Mouse (Mus musculus): ENCODE data around the gene Fam78a. TPM values are rescaled to one million over a fixed set of nuclear protein-coding genes. Genes with fewer than 3 reads are reported as not detected.
A peak's percentile ranks its signal among the peaks of the same experiment; 100 is the strongest.

Fam78a gene
- total RNA-seq, 1 experiment, result 4.1 TPM

DNA sequence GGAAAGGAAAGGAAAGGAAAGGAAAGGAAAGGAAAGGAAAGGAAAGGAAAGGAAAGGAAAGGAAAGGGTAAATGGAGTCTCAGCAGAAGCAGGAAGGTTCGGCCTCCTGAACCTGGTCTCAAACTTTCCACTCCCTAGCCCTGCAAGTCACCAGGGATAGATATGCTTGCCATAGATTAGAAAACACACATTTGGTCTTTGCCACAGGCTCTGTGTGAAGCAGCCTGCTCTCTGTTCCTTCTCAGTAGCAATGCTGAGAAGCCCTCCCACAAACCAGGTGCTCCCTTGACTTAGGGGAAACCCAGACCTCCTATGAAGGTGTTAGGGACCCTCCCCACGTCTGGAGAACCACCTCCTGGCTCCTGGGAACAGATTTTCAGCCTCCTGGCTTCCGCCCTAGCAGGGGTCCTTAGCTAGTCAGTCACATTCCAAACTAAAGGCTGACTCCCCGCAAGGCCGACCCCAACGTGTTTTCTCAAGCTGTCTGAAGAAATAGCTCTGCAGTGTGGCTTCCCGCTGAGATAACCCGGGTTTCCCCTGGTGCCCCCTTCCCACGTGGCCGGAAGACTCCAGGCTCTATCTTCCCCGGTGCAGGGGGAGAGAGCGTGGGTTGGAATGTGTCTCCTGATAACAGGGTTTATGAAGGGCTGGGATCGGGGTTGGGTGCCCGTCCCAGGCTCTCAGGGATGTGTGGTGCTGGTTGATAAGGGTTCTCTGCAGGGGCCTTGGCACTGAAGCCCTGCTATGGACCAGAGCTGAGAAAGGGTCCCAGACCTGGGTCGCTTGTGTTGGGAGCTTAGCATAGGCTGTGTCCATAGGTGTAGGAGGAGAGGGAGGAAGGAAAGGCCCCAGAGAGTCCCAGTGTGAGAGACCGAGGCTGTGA is 43.2 kb upstream of the Fam78a start:
- Histone ChIP-seq H3K9ac (ENCODE audit: insufficient read depth, low read depth, low read length, poor library complexity, severe bottlenecking) (no peak overlapping the region), H3K4me3 (ENCODE audit: insufficient read depth in 1 of 2, low read depth in 1 of 2, low read length in 2 of 2, poor library complexity in 1 of 2, severe bottlenecking in 1 of 2) (no peak overlapping the region), H3K4me1 (ENCODE audit: control insufficient read depth in 2 of 2, insufficient read depth in 2 of 2, low read length in 2 of 2, poor library complexity in 1 of 2) (peaks cover 0 to 5% of the 10 kb centered on the region in 2 experiments; a peak in 1 of 4 replicates), H3K27ac (ENCODE audit: insufficient read depth, low read depth, low read length, poor library complexity, severe bottlenecking) (no peak overlapping the region), H3K9me3 (ENCODE audit: control insufficient read depth, insufficient read depth, low read depth, low read length) (no peaks in the 10 kb centered on the region), H3K36me3 (ENCODE audit: control insufficient read depth, insufficient read depth, low read length, poor library complexity, severe bottlenecking) (no peaks in the 10 kb centered on the region)
- DNase-seq (ENCODE audit: low read depth, low spot score), result no peak
- in situ Hi-C loops (cut with MboI; ENCODE audit: low sequenced_read_pairs in 2 of 2, unreplicated experiment in 2 of 2), result no loop called here
- TF ChIP-seq MAFK (IDR thresholded peaks at IDR 0.05; ENCODE audit: insufficient read depth, low read depth, low read length), result no peak
- no peak for TF ChIP-seq CHD2 (IDR thresholded peaks at IDR 0.05; ENCODE audit: low read depth, low read length)
- no peak for TF ChIP-seq HCFC1 (IDR thresholded peaks at IDR 0.05; ENCODE audit: borderline replicate concordance, insufficient read depth, low read length)
- TF ChIP-seq ZC3H11A (IDR thresholded peaks at IDR 0.05; ENCODE audit: borderline replicate concordance, low read depth, low read length), result no peak
- TF ChIP-seq ZNF384 (IDR thresholded peaks at IDR 0.05; ENCODE audit: low read depth, low read length), result no peak

DNA sequence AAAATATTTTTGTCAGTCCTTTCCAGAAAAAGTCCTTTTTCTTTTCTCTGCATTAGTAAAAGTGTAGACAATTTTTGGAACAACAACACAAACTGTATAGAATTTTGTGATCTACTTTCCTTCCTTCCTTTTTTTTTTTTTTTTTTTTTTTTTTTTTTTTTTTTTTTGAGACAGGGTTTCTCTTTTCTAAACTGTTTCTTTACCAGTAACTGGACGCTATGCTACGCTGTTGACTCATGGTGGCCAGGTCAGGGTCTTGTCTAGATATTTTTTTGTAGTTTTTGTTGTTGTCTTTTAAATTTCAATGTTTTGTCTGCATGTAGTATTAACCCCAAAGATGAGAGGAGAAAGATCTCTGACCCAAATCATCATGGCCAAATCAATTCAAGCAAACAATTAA is 37.1 kb upstream of the Fam78a start:
- Histone ChIP-seq H3K27ac (ENCODE audit: insufficient read depth, low read depth, low read length, poor library complexity, severe bottlenecking) (no peak overlapping the region), H3K4me3 (ENCODE audit: insufficient read depth in 1 of 2, low read depth in 1 of 2, low read length in 2 of 2, poor library complexity in 1 of 2, severe bottlenecking in 1 of 2) (no peak overlapping the region), H3K36me3 (ENCODE audit: control insufficient read depth, insufficient read depth, low read length, poor library complexity, severe bottlenecking) (no peaks in the 10 kb centered on the region), H3K4me1 (ENCODE audit: control insufficient read depth in 2 of 2, insufficient read depth in 2 of 2, low read length in 2 of 2, poor library complexity in 1 of 2) (no peaks in the 10 kb centered on the region), H3K9me3 (ENCODE audit: control insufficient read depth, insufficient read depth, low read depth, low read length) (peaks cover 5% of the 10 kb centered on the region), H3K9ac (ENCODE audit: insufficient read depth, low read depth, low read length, poor library complexity, severe bottlenecking) (no peak overlapping the region)
- in situ Hi-C loops (cut with MboI; ENCODE audit: low sequenced_read_pairs in 2 of 2, unreplicated experiment in 2 of 2), result no loop called here
- no peak for TF ChIP-seq CHD2 (IDR thresholded peaks at IDR 0.05; ENCODE audit: low read depth, low read length)
- TF ChIP-seq MAFK (IDR thresholded peaks at IDR 0.05; ENCODE audit: insufficient read depth, low read depth, low read length), result no peak
- peak; percentile 69 for TF ChIP-seq ZNF384 (IDR thresholded peaks at IDR 0.05; ENCODE audit: low read depth, low read length)
- no peak for DNase-seq (ENCODE audit: low read depth, low spot score)

DNA sequence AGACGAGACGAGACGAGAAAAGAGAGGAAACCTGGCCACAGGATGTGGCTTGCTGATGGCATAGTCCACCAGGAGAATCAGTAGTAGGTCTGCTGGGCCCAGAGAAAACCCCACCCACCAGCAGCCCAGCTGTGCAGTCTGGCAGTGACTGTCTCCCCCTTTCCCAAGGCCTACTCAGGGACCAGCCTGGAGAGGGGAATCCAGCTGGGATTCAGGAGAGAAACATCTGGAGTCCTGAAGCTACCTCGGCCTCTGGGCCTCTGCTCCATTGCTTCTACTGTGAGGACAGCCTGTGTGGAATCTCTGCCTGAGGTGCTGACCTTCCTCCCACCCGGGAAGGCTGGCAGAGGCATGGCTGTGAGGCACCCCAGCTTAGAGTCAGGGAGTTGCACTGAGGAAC is 36.5 kb upstream of the Fam78a start:
- Histone ChIP-seq H3K27ac (ENCODE audit: insufficient read depth, low read depth, low read length, poor library complexity, severe bottlenecking) (no peak overlapping the region), H3K36me3 (ENCODE audit: control insufficient read depth, insufficient read depth, low read length, poor library complexity, severe bottlenecking) (no peaks in the 10 kb centered on the region)

DNA sequence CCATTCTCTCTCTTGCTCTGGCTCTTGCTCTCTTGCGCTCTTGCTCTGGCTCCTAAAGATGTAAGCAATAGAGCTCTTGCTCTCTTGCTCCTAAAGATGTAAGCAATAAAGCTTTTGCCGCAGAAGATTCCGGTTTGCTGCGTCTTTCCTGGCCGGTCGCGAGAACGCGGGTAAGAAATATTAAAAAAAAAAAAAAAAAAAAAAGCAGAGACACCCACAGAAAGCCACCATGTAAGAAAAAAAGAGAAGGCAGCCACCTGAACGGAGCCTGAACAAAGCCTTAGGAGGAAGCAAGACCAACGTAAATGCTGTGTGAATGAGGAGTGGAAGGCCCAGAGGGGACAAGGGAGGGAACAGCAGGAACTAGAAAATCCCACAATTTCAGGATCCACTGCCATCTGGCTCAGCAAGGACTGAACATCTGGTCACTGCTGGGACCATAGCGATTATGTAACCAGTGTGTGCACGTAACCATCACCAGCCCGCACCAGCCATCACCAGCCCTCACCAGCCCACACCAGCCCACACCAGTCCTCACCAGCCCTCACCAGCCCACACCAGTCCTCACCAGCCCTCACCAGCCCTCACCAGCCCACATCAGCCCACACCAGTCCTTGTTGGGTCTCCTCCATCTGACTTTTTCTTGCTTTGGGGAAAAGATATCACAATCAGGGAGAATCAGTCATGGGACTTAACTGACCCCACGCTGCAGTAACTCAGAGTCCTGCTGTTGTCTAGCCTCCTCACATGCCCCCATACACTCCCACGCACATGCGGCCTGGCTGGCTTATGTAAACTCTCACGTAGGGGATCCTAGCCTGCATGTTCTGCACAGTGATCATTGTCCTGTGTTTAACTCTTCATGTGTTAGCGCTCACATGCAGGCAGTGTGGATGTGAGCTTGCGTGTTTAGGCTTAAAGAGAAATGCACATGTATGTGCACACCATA is 35.4 kb upstream of the Fam78a start:
- H3K36me3 ChIP-seq (ENCODE audit: control insufficient read depth, insufficient read depth, low read length, poor library complexity, severe bottlenecking), result no peaks in the 10 kb centered on the region

More for the DNA sequence above, 36.5 kb upstream of the Fam78a start:
- TF ChIP-seq MAFK (IDR thresholded peaks at IDR 0.05; ENCODE audit: insufficient read depth, low read depth, low read length), result no peak
- in situ Hi-C loops (cut with MboI; ENCODE audit: low sequenced_read_pairs in 2 of 2, unreplicated experiment in 2 of 2), result no loop called here
- no peak for DNase-seq (ENCODE audit: low read depth, low spot score)
- H3K4me1 ChIP-seq (ENCODE audit: control insufficient read depth in 2 of 2, insufficient read depth in 2 of 2, low read length in 2 of 2, poor library complexity in 1 of 2), result no peaks in the 10 kb centered on the region
- H3K9ac ChIP-seq (ENCODE audit: insufficient read depth, low read depth, low read length, poor library complexity, severe bottlenecking), result no peak overlapping the region
- no peak overlapping the region for H3K4me3 ChIP-seq (ENCODE audit: insufficient read depth in 1 of 2, low read depth in 1 of 2, low read length in 2 of 2, poor library complexity in 1 of 2, severe bottlenecking in 1 of 2)
- peaks cover 8% of the 10 kb centered on the region for H3K9me3 ChIP-seq (ENCODE audit: control insufficient read depth, insufficient read depth, low read depth, low read length)

More for the DNA sequence above, 35.4 kb upstream of the Fam78a start:
- in situ Hi-C loops (cut with MboI; ENCODE audit: low sequenced_read_pairs in 2 of 2, unreplicated experiment in 2 of 2), result no loop called here
- Histone ChIP-seq H3K9me3 (ENCODE audit: control insufficient read depth, insufficient read depth, low read depth, low read length) (peaks cover 8% of the 10 kb centered on the region), H3K4me1 (ENCODE audit: control insufficient read depth in 2 of 2, insufficient read depth in 2 of 2, low read length in 2 of 2, poor library complexity in 1 of 2) (no peaks in the 10 kb centered on the region), H3K27ac (ENCODE audit: insufficient read depth, low read depth, low read length, poor library complexity, severe bottlenecking) (no peak overlapping the region), H3K9ac (ENCODE audit: insufficient read depth, low read depth, low read length, poor library complexity, severe bottlenecking) (no peak overlapping the region), H3K4me3 (ENCODE audit: insufficient read depth in 1 of 2, low read depth in 1 of 2, low read length in 2 of 2, poor library complexity in 1 of 2, severe bottlenecking in 1 of 2) (no peak overlapping the region)
- TF ChIP-seq CHD2 (IDR thresholded peaks at IDR 0.05; ENCODE audit: low read depth, low read length) (no peak), MAFK (IDR thresholded peaks at IDR 0.05; ENCODE audit: insufficient read depth, low read depth, low read length) (no peak), ZC3H11A (IDR thresholded peaks at IDR 0.05; ENCODE audit: borderline replicate concordance, low read depth, low read length) (no peak), ZNF384 (IDR thresholded peaks at IDR 0.05; ENCODE audit: low read depth, low read length) (peak; percentile 54; the same call in 1 of the 2 replicates), HCFC1 (IDR thresholded peaks at IDR 0.05; ENCODE audit: borderline replicate concordance, insufficient read depth, low read length) (no peak)
- no peak for DNase-seq (ENCODE audit: low read depth, low spot score)

All from ES-E14 (cell line).